Mouse (Mus musculus) lung, postnatal 0 days (tissue): ENCODE measurements around the gene Ncmap. TPM values are rescaled to one million over a fixed set of nuclear protein-coding genes. Genes with fewer than 3 reads are reported as not detected.

Source experiments
- ATAC-seq: fragments of 200-750 bp; cut with Nextera tagmentation; 2 replicates; pipeline ENCODE4 v1.8.0; 2017; ENCODE audit warnings: moderate library complexity
- DNase-seq: peaks from one replicate; pipeline ENCODE4 v3.0.0-alpha.2; 2016; ENCODE audit warnings: low spot score
- H3K27ac ChIP-seq: fragments of 300-500 bp; sonication (generic); 2 replicates; pipeline ENCODE4 v1.5.1; 2014; ENCODE audit warnings: antibody characterized with exemption, mild to moderate bottlenecking, low read length, mixed read lengths
- H3K27me3 ChIP-seq: fragments of 300-500 bp; sonication (generic); replicated peaks from 2 replicates; pipeline ENCODE4 v1.6.1; 2014; ENCODE audit warnings: low read length, mixed read lengths; ENCODE audit not compliant: insufficient read depth
- H3K36me3 ChIP-seq: fragments of 300-500 bp; sonication (generic); 2 replicates; pipeline ENCODE4 v1.6.1; 2014; ENCODE audit warnings: low read length, mixed read lengths; ENCODE audit not compliant: insufficient read depth
- H3K4me1 ChIP-seq: fragments of 300-500 bp; sonication (generic); 2 replicates; pipeline ENCODE4 v1.6.1; 2014; ENCODE audit warnings: antibody characterized with exemption, low read depth, low read length, mixed read lengths; ENCODE audit not compliant: insufficient read depth
- H3K4me2 ChIP-seq: fragments of 300-500 bp; sonication (generic); replicated peaks from 2 replicates; pipeline ENCODE4 v1.6.1; 2014; ENCODE audit warnings: low read depth, mild to moderate bottlenecking, low read length, moderate library complexity, mixed read lengths
- H3K4me3 ChIP-seq: fragments of 300-500 bp; sonication (generic); 2 replicates; pipeline ENCODE4 v1.5.1; 2014; ENCODE audit warnings: low read depth, low read length
- H3K9ac ChIP-seq: fragments of 300-500 bp; sonication (generic); replicated peaks from 2 replicates; pipeline ENCODE4 v1.6.1; 2014; ENCODE audit warnings: low read depth, mild to moderate bottlenecking
- H3K9me3 ChIP-seq: fragments of 300-500 bp; sonication (generic); 2 replicates; pipeline ENCODE4 v1.6.1; 2016; ENCODE audit warnings: low read length, mixed read lengths
- CTCF ChIP-seq: IDR thresholded peaks from 2 replicates; pipeline ENCODE4 v1.5.1; 2016; ENCODE audit warnings: antibody characterized with exemption, mild to moderate bottlenecking
- EP300 ChIP-seq: IDR thresholded peaks from 2 replicates; pipeline ENCODE4 v1.6.1; 2016; ENCODE audit warnings: antibody characterized with exemption, mild to moderate bottlenecking, control low read depth
- WGBS: fragments of 180-500 bp; shearing (Covaris S2); extraction: QIAGEN DNeasy Blood & Tissue Kit; methylation state at CpG from one replicate; pipeline ENCODE4 v1.1.7; 2014; 5-methylcytosine and 5-hydroxymethylcytosine counted together
- polyA plus RNA-seq: library from polyadenylated mRNA; unstranded; fragments of >200 nt; fragmentation: Nextera tagmentation; extraction: Ambion mirVana; gene quantifications from 2 replicates; pipeline ENCODE4 v1.2.1, GENCODE M21; 2015

The Ncmap gene
- polyA plus RNA-seq, 1 experiment from 2014 or later = 1.5 TPM

- Histone ChIP-seq H3K9me3 (no peaks in the 10 kb centered on the region), H3K9ac (peak overlapping the region; percentile 99), H3K36me3 (no peaks in the 10 kb centered on the region), H3K27me3 (no peaks in the 10 kb centered on the region), H3K4me1 (peaks cover 13% of the 10 kb centered on the region; the same call in 1 of the 2 replicates), H3K4me3 (peak overlapping the region; percentile 96), H3K4me2 (peak overlapping the region; percentile 62), H3K27ac (peak overlapping the region; percentile 95)
- 2% methylated on average over 64 of the region's 67 CpGs for WGBS
- peak; percentile 54 for DNase-seq
- ATAC-seq = peak; percentile 43
- TF ChIP-seq EP300 = no peak
- TF ChIP-seq CTCF = no peak
Observed at GRCm38 (mm10) chr4:135352326-135353065, 45.5 kb downstream of the Ncmap start.

GRCm38 (mm10) chr4:135337376-135337942 lies 60.6 kb downstream of the Ncmap start:
- Histone ChIP-seq H3K27me3 (no peaks in the 10 kb centered on the region), H3K9me3 (no peaks in the 10 kb centered on the region), H3K27ac (peak overlapping the region; percentile 11; the same call in 1 of the 2 replicates), H3K4me3 (no peak overlapping the region), H3K4me2 (no peak overlapping the region; the same call in 1 of the 2 replicates), H3K9ac (no peak overlapping the region), H3K4me1 (no peaks in the 10 kb centered on the region), H3K36me3 (peaks cover 46% of the 10 kb centered on the region)
- WGBS = 54% methylated on average over 14 of the region's 14 CpGs
- ATAC-seq (peak; percentile 23; the same call in 1 of the 2 replicates), DNase-seq (peak; percentile 53)
- TF ChIP-seq CTCF (no peak), EP300 (no peak)

- Histone ChIP-seq H3K4me1 (no peaks in the 10 kb centered on the region), H3K9ac (no peak overlapping the region), H3K36me3 (peaks cover 55% of the 10 kb centered on the region), H3K4me2 (no peak overlapping the region), H3K4me3 (no peak overlapping the region), H3K9me3 (no peaks in the 10 kb centered on the region), H3K27ac (peak overlapping the region; percentile 69), H3K27me3 (no peaks in the 10 kb centered on the region)
- DNase-seq (no peak), ATAC-seq (no peak)
- no peak for TF ChIP-seq EP300
- TF ChIP-seq CTCF = no peak
- 56% methylated on average over 3 of the region's 3 CpGs for whole genome bisulfite sequencing
Observed at GRCm38 (mm10) chr4:135336023-135336357, 62.0 kb downstream of the Ncmap start.

DNA sequence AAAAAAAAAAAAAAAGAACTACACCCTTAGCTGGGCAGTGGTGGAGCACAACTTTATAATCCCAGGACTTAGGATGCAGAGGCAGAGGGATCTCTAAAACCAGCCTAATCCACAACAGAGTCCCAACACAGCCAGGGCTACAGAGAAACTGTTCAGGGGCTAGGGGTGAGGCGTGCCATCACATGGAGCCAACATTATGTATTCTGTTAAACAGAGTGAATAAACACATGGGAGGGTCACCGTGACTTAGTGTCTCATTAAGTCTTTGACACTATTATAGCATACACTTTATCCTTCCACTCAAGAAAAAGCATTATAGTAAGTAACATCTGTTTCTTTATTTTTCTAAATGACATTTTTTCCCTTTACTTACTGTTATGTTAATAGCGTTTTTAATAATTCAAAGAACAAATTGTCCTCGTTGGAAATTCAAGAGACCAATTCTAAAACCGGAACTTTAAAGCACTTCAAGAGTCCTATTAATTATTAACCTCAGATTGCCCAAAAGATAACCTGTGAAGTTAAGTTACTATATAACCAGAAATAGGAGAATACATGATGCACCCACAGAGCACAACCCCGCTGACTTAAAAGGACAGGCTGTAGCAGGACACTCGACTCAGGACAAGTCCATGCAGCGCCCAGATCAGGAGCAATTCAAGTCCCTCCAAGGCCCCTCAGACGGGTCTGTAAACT lies 62.6 kb downstream of the Ncmap start:
- Histone ChIP-seq H3K36me3 (peaks cover 53% of the 10 kb centered on the region), H3K27me3 (no peaks in the 10 kb centered on the region), H3K27ac (peak overlapping the region; percentile 69), H3K4me1 (no peaks in the 10 kb centered on the region), H3K4me3 (no peak overlapping the region), H3K9ac (no peak overlapping the region), H3K4me2 (no peak overlapping the region), H3K9me3 (no peaks in the 10 kb centered on the region)
- ATAC-seq = peak; percentile 73
- WGBS = 57% methylated on average over 9 of the region's 9 CpGs
- TF ChIP-seq EP300 = peak; percentile 67
- TF ChIP-seq CTCF = no peak
- peak; percentile 71 for DNase-seq

GRCm38 (mm10) chr4:135326469-135326868 lies 71.6 kb downstream of the Ncmap start:
- no peak for DNase-seq
- Histone ChIP-seq H3K36me3 (peaks cover 55% of the 10 kb centered on the region), H3K4me3 (no peak overlapping the region), H3K9me3 (no peaks in the 10 kb centered on the region), H3K4me2 (no peak overlapping the region), H3K27ac (no peak overlapping the region), H3K9ac (no peak overlapping the region), H3K4me1 (no peaks in the 10 kb centered on the region), H3K27me3 (no peaks in the 10 kb centered on the region)
- ATAC-seq = no peak
- no peak for TF ChIP-seq CTCF
- 77% methylated on average over 3 of the region's 3 CpGs for WGBS

DNA sequence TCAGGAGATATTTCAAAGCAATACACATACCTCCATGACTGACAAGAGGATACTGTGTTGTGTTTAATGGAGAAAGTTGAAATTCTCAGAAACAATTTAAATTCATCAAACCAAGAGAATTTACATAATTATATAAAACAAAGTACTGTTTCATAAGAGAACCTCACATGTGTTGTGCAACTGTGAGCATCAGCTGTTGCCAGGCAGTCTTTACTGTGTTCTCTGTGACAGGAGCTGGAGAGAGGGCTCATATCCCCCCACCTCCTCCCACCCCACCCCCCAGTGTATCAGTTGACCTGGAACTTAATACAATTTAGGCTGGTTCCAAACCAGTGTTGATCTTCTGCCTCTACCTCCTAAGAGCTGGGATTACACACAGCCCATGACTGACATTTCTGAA lies 72.0 kb downstream of the Ncmap start:
- DNase-seq = no peak
- H3K36me3 ChIP-seq = peaks cover 54% of the 10 kb centered on the region
- no peaks in the 10 kb centered on the region for H3K4me1 ChIP-seq
- no peak overlapping the region for H3K4me2 ChIP-seq
- no peak overlapping the region for H3K27ac ChIP-seq
- H3K4me3 ChIP-seq = no peak overlapping the region
- TF ChIP-seq EP300 = no peak
- no peak for TF ChIP-seq CTCF
- no peaks in the 10 kb centered on the region for H3K9me3 ChIP-seq
- no peaks in the 10 kb centered on the region for H3K27me3 ChIP-seq
- no peak overlapping the region for H3K9ac ChIP-seq
- ATAC-seq = no peak; the same call in 1 of the 2 replicates
